Mouse (Mus musculus): Measurements from ENCODE around the gene Gm44511. TPM values are rescaled to one million over a fixed set of nuclear protein-coding genes. Genes with fewer than 3 reads are reported as not detected.

Gm44511 gene
- polyA plus RNA-seq, 1 experiment from 2014 or later: not detected

- Histone ChIP-seq H3K4me1 (replicated peaks) (no peaks in the 10 kb centered on the region; the same call in 1 of the 2 replicates), H3K36me3 (no peaks in the 10 kb centered on the region), H3K9ac (replicated peaks) (no peak overlapping the region), H3K27me3 (no peaks in the 10 kb centered on the region), H3K27ac (no peak overlapping the region), H3K4me3 (replicated peaks) (no peak overlapping the region), H3K9me3 (no peaks in the 10 kb centered on the region), H3K4me2 (no peak overlapping the region)
- ATAC-seq (ENCODE audit: insufficient number of reproducible peaks, insufficient read depth, low FRiP score, low TSS enrichment, low read depth): no peak
- WGBS: 54% methylated on average over 2 of the region's 2 CpGs
Measured at GRCm38 (mm10) chr6:128849902-128850301, 23.8 kb upstream of the Gm44511 start.

GRCm38 (mm10) chr6:128847401-128847800 lies 21.3 kb upstream of the Gm44511 start:
- Histone ChIP-seq H3K4me3 (replicated peaks) (no peak overlapping the region), H3K4me1 (replicated peaks) (peaks cover 6% of the 10 kb centered on the region), H3K36me3 (no peaks in the 10 kb centered on the region), H3K4me2 (no peak overlapping the region), H3K27me3 (no peaks in the 10 kb centered on the region), H3K9ac (replicated peaks) (no peak overlapping the region), H3K9me3 (no peaks in the 10 kb centered on the region), H3K27ac (no peak overlapping the region)
- ATAC-seq (ENCODE audit: insufficient number of reproducible peaks, insufficient read depth, low FRiP score, low TSS enrichment, low read depth): no peak
- whole genome bisulfite sequencing: 90% methylated on average over 4 of the region's 4 CpGs

- Histone ChIP-seq H3K4me3 (replicated peaks) (no peak overlapping the region), H3K27ac (no peak overlapping the region), H3K9ac (replicated peaks) (no peak overlapping the region), H3K36me3 (no peaks in the 10 kb centered on the region), H3K27me3 (no peaks in the 10 kb centered on the region), H3K4me1 (replicated peaks) (peaks cover 13% of the 10 kb centered on the region), H3K4me2 (no peak overlapping the region), H3K9me3 (no peaks in the 10 kb centered on the region)
- ATAC-seq (ENCODE audit: insufficient number of reproducible peaks, insufficient read depth, low FRiP score, low TSS enrichment, low read depth): no peak
- WGBS: 73% methylated on average over 7 of the region's 9 CpGs
Measured at GRCm38 (mm10) chr6:128845998-128846542, 20.0 kb upstream of the Gm44511 start.

GRCm38 (mm10) chr6:128845319-128845979 lies 19.3 kb upstream of the Gm44511 start:
- Histone ChIP-seq H3K27me3 (no peaks in the 10 kb centered on the region), H3K4me2 (peak overlapping the region; percentile 4; the same call in 1 of the 2 replicates), H3K36me3 (no peaks in the 10 kb centered on the region), H3K9me3 (no peaks in the 10 kb centered on the region), H3K9ac (replicated peaks) (no peak overlapping the region), H3K27ac (no peak overlapping the region), H3K4me1 (replicated peaks) (peaks cover 13% of the 10 kb centered on the region), H3K4me3 (replicated peaks) (no peak overlapping the region)
- no peak for ATAC-seq (ENCODE audit: insufficient number of reproducible peaks, insufficient read depth, low FRiP score, low TSS enrichment, low read depth)
- 34% methylated on average over 7 of the region's 7 CpGs for WGBS

- peak overlapping the region; percentile 91; the same call in 1 of the 2 replicates for H3K27ac ChIP-seq
- no peak for ATAC-seq (ENCODE audit: insufficient number of reproducible peaks, insufficient read depth, low FRiP score, low TSS enrichment, low read depth)
- peak overlapping the region; percentile 62; the same call in 1 of the 2 replicates for H3K4me2 ChIP-seq
- WGBS: 88% methylated on average over 5 of the region's 5 CpGs
- no peak overlapping the region for H3K9ac ChIP-seq (replicated peaks)
- H3K4me1 ChIP-seq (replicated peaks): peaks cover 16% of the 10 kb centered on the region
- H3K4me3 ChIP-seq (replicated peaks): 0 out of 2 replicates have a peak overlapping the region, but pooled peaks have one; percentile 75
- no peaks in the 10 kb centered on the region for H3K27me3 ChIP-seq
- H3K9me3 ChIP-seq: no peaks in the 10 kb centered on the region
- no peaks in the 10 kb centered on the region for H3K36me3 ChIP-seq
Measured at GRCm38 (mm10) chr6:128844586-128845080, 18.5 kb upstream of the Gm44511 start.

GRCm38 (mm10) chr6:128844131-128844530 lies 18.0 kb upstream of the Gm44511 start:
- Histone ChIP-seq H3K27ac (peak overlapping the region; percentile 91; the same call in 1 of the 2 replicates), H3K27me3 (no peaks in the 10 kb centered on the region), H3K9me3 (no peaks in the 10 kb centered on the region), H3K4me3 (replicated peaks) (peak overlapping the region; percentile 75), H3K9ac (replicated peaks) (no peak overlapping the region), H3K36me3 (no peaks in the 10 kb centered on the region), H3K4me1 (replicated peaks) (peaks cover 18% of the 10 kb centered on the region), H3K4me2 (peak overlapping the region; percentile 62)
- ATAC-seq (ENCODE audit: insufficient number of reproducible peaks, insufficient read depth, low FRiP score, low TSS enrichment, low read depth): no peak
- WGBS: 36% methylated on average over 8 of the region's 8 CpGs

GRCm38 (mm10) chr6:128843479-128843992 lies 17.4 kb upstream of the Gm44511 start:
- 1% methylated on average over 22 of the region's 22 CpGs for WGBS
- Histone ChIP-seq H3K9me3 (no peaks in the 10 kb centered on the region), H3K27me3 (no peaks in the 10 kb centered on the region), H3K27ac (peak overlapping the region; percentile 91), H3K4me2 (peak overlapping the region; percentile 62), H3K4me3 (replicated peaks) (peak overlapping the region; percentile 75), H3K36me3 (no peaks in the 10 kb centered on the region), H3K9ac (replicated peaks) (peak overlapping the region; percentile 66), H3K4me1 (replicated peaks) (peaks cover 18% of the 10 kb centered on the region)
- peak; percentile 29; the same call in 1 of the 2 replicates for ATAC-seq (ENCODE audit: insufficient number of reproducible peaks, insufficient read depth, low FRiP score, low TSS enrichment, low read depth)

- ATAC-seq (ENCODE audit: insufficient number of reproducible peaks, insufficient read depth, low FRiP score, low TSS enrichment, low read depth): peak; percentile 73
- H3K4me1 ChIP-seq (replicated peaks): peaks cover 18% of the 10 kb centered on the region
- H3K27ac ChIP-seq: peak overlapping the region; percentile 91
- H3K36me3 ChIP-seq: no peaks in the 10 kb centered on the region
- peak overlapping the region; percentile 62 for H3K4me2 ChIP-seq
- peak overlapping the region; percentile 79 for H3K9ac ChIP-seq (replicated peaks)
- H3K27me3 ChIP-seq: no peaks in the 10 kb centered on the region
- H3K4me3 ChIP-seq (replicated peaks): peak overlapping the region; percentile 75
- WGBS: 0% methylated on average over 44 of the region's 44 CpGs
- H3K9me3 ChIP-seq: no peaks in the 10 kb centered on the region
Measured at GRCm38 (mm10) chr6:128842945-128843478, 16.9 kb upstream of the Gm44511 start.

- Histone ChIP-seq H3K4me2 (peak overlapping the region; percentile 62), H3K4me1 (replicated peaks) (peaks cover 18% of the 10 kb centered on the region), H3K4me3 (replicated peaks) (peak overlapping the region; percentile 75), H3K27ac (peak overlapping the region; percentile 91), H3K27me3 (no peaks in the 10 kb centered on the region), H3K36me3 (no peaks in the 10 kb centered on the region), H3K9me3 (no peaks in the 10 kb centered on the region), H3K9ac (replicated peaks) (peak overlapping the region; percentile 79)
- WGBS: under 1% methylated on average over 20 of the region's 20 CpGs
- ATAC-seq (ENCODE audit: insufficient number of reproducible peaks, insufficient read depth, low FRiP score, low TSS enrichment, low read depth): no peak
Measured at GRCm38 (mm10) chr6:128842356-128842944, 16.3 kb upstream of the Gm44511 start.

- H3K4me1 ChIP-seq (replicated peaks): peaks cover 21% of the 10 kb centered on the region
- H3K27me3 ChIP-seq: no peaks in the 10 kb centered on the region
- H3K4me3 ChIP-seq (replicated peaks): peak overlapping the region; percentile 75
- no peak overlapping the region for H3K27ac ChIP-seq
- ATAC-seq (ENCODE audit: insufficient number of reproducible peaks, insufficient read depth, low FRiP score, low TSS enrichment, low read depth): no peak
- peak overlapping the region; percentile 62 for H3K4me2 ChIP-seq
- 43% methylated on average over 4 of the region's 4 CpGs for WGBS
- no peaks in the 10 kb centered on the region for H3K9me3 ChIP-seq
- H3K9ac ChIP-seq (replicated peaks): no peak overlapping the region
- H3K36me3 ChIP-seq: no peaks in the 10 kb centered on the region
Measured at GRCm38 (mm10) chr6:128841327-128842089, 15.4 kb upstream of the Gm44511 start.

All from limb, embryonic 12.5 days (tissue).